Mouse (Mus musculus) midbrain, embryonic 11.5 days (tissue): ENCODE measurements around the gene Birc2. TPM values are rescaled to one million over a fixed set of nuclear protein-coding genes. Genes with fewer than 3 reads are reported as not detected.
"Not testable (repeated sequence)": the region's sequence is repeated elsewhere in the genome, so short reads cannot be mapped to it uniquely, and the experiment has no call there.

Source experiments
- ATAC-seq: fragments of 200-750 bp; cut with Nextera tagmentation; 2 replicates; pipeline ENCODE4 v1.8.0; 2017; ENCODE audit warnings: moderate TSS enrichment, moderate library complexity; ENCODE audit not compliant: low FRiP score
- DNase-seq: peaks from one replicate; pipeline ENCODE4 v3.0.0; 2015; ENCODE audit warnings: low spot score; ENCODE audit errors: missing footprints
- H3K27ac ChIP-seq: fragments of 300-500 bp; sonication (generic); 2 replicates; pipeline ENCODE4 v1.5.1; 2014; ENCODE audit warnings: low read depth, low read length
- H3K27me3 ChIP-seq: fragments of 300-500 bp; sonication (generic); 2 replicates; pipeline ENCODE4 v1.6.1; 2014; ENCODE audit warnings: mild to moderate bottlenecking, low read length, moderate library complexity, mixed read lengths; ENCODE audit not compliant: control insufficient read depth, insufficient read depth
- H3K36me3 ChIP-seq: fragments of 300-500 bp; sonication (generic); 2 replicates; pipeline ENCODE4 v1.6.1; 2014; ENCODE audit warnings: mild to moderate bottlenecking, low read length, moderate library complexity, mixed read lengths; ENCODE audit not compliant: control insufficient read depth, insufficient read depth
- H3K4me1 ChIP-seq: fragments of 300-500 bp; sonication (generic); 2 replicates; pipeline ENCODE4 v1.6.1; 2014; ENCODE audit warnings: low read length; ENCODE audit not compliant: control insufficient read depth, insufficient read depth
- H3K4me2 ChIP-seq: fragments of 300-500 bp; sonication (generic); 2 replicates; pipeline ENCODE4 v1.6.1; 2014; ENCODE audit warnings: mild to moderate bottlenecking, moderate library complexity
- H3K4me3 ChIP-seq: fragments of 300-500 bp; sonication (generic); 2 replicates; pipeline ENCODE4 v1.5.1; 2014; ENCODE audit warnings: low read depth, low read length
- H3K9ac ChIP-seq: fragments of 300-500 bp; sonication (generic); 2 replicates; pipeline ENCODE4 v1.6.1; 2014; ENCODE audit warnings: low read length
- H3K9me3 ChIP-seq: fragments of 300-500 bp; sonication (generic); 2 replicates; pipeline ENCODE4 v1.6.1; 2016; ENCODE audit warnings: low read length; ENCODE audit not compliant: control insufficient read depth
- WGBS: fragments of 180-500 bp; shearing (Covaris S2); extraction: QIAGEN DNeasy Blood & Tissue Kit; methylation state at CpG from one replicate; pipeline ENCODE4 v1.1.7; 2014; 5-methylcytosine and 5-hydroxymethylcytosine counted together
- polyA plus RNA-seq: library from polyadenylated mRNA; unstranded; fragments of >200 nt; fragmentation: Nextera tagmentation; extraction: Ambion mirVana; gene quantifications from 2 replicates; pipeline ENCODE4 v1.2.1, GENCODE M21; 2014

Birc2 gene
- polyA plus RNA-seq, 1 experiment from 2014 or later, result 42.4 TPM

GRCm38 (mm10) chr9:7870556-7871315 lies 33.9 kb upstream of the Birc2 start:
- WGBS, result 91% methylated on average over 10 of the region's 10 CpGs
- ATAC-seq, result no peak
- H3K4me1 ChIP-seq, result no peaks in the 10 kb centered on the region

GRCm38 (mm10) chr9:7868838-7869491 lies 32.1 kb upstream of the Birc2 start:
- Histone ChIP-seq H3K36me3 (no peaks in the 10 kb centered on the region), H3K4me1 (no peaks in the 10 kb centered on the region), H3K4me3 (no peak overlapping the region), H3K9me3 (no peaks in the 10 kb centered on the region), H3K9ac (no peak overlapping the region), H3K27ac (no peak overlapping the region), H3K4me2 (no peak overlapping the region), H3K27me3 (no peaks in the 10 kb centered on the region)
- WGBS, result 93% methylated on average over 4 of the region's 4 CpGs
- DNase-seq (peak; percentile 21), ATAC-seq (no peak)

More at GRCm38 (mm10) chr9:7870556-7871315, 33.9 kb upstream of the Birc2 start:
- Histone ChIP-seq H3K4me2 (no peak overlapping the region), H3K9me3 (no peaks in the 10 kb centered on the region), H3K9ac (no peak overlapping the region), H3K4me3 (no peak overlapping the region), H3K27me3 (no peaks in the 10 kb centered on the region), H3K27ac (no peak overlapping the region), H3K36me3 (no peaks in the 10 kb centered on the region)
- peak; percentile 17 for DNase-seq

- DNase-seq, result no peak
- Histone ChIP-seq H3K9ac (no peak overlapping the region), H3K4me1 (no peaks in the 10 kb centered on the region), H3K9me3 (no peaks in the 10 kb centered on the region), H3K27me3 (no peaks in the 10 kb centered on the region), H3K36me3 (no peaks in the 10 kb centered on the region), H3K4me3 (no peak overlapping the region), H3K27ac (no peak overlapping the region), H3K4me2 (no peak overlapping the region)
- no peak for ATAC-seq
- WGBS, result 100% methylated on average over 3 of the region's 3 CpGs
Observed at GRCm38 (mm10) chr9:7867981-7868380, 31.1 kb upstream of the Birc2 start.

GRCm38 (mm10) chr9:7866981-7867380 lies 30.1 kb upstream of the Birc2 start:
- not testable (repeated sequence) for H3K27me3 ChIP-seq, H3K36me3 ChIP-seq, H3K9ac ChIP-seq, ATAC-seq, DNase-seq, H3K4me2 ChIP-seq, H3K4me1 ChIP-seq, H3K9me3 ChIP-seq, H3K4me3 ChIP-seq, H3K27ac ChIP-seq
- WGBS, result 89% methylated on average over 2 of the region's 2 CpGs

GRCm38 (mm10) chr9:7860976-7861375 lies 24.1 kb upstream of the Birc2 start:
- no peaks in the 10 kb centered on the region for H3K4me1 ChIP-seq
- no peaks in the 10 kb centered on the region for H3K27me3 ChIP-seq
- H3K36me3 ChIP-seq, result no peaks in the 10 kb centered on the region
- ATAC-seq (no peak), DNase-seq (no peak)
- H3K9ac ChIP-seq, result no peak overlapping the region
- 85% methylated on average over 5 of the region's 5 CpGs for WGBS
- H3K4me2 ChIP-seq, result no peak overlapping the region
- no peak overlapping the region for H3K27ac ChIP-seq
- no peaks in the 10 kb centered on the region for H3K9me3 ChIP-seq
- H3K4me3 ChIP-seq, result no peak overlapping the region

- H3K27ac ChIP-seq, result no peak overlapping the region
- no peaks in the 10 kb centered on the region for H3K4me1 ChIP-seq
- no peak overlapping the region for H3K4me3 ChIP-seq
- H3K9ac ChIP-seq, result no peak overlapping the region
- H3K9me3 ChIP-seq, result no peaks in the 10 kb centered on the region
- ATAC-seq, result no peak
- no peak for DNase-seq
- no peak overlapping the region for H3K4me2 ChIP-seq
- H3K27me3 ChIP-seq, result no peaks in the 10 kb centered on the region
- WGBS, result 72% methylated on average over 3 of the region's 3 CpGs
- no peaks in the 10 kb centered on the region for H3K36me3 ChIP-seq
Observed at GRCm38 (mm10) chr9:7855912-7856311, 19.0 kb upstream of the Birc2 start.

GRCm38 (mm10) chr9:7855374-7855773 lies 18.5 kb upstream of the Birc2 start:
- ATAC-seq (peak; percentile 68; the same call in 1 of the 2 replicates), DNase-seq (no peak)
- H3K4me2 ChIP-seq, result no peak overlapping the region

GRCm38 (mm10) chr9:7854196-7854595 lies 17.3 kb upstream of the Birc2 start:
- H3K9me3 ChIP-seq, H3K4me2 ChIP-seq, H3K4me3 ChIP-seq, DNase-seq, H3K27me3 ChIP-seq, H3K27ac ChIP-seq, H3K9ac ChIP-seq, H3K36me3 ChIP-seq, ATAC-seq, H3K4me1 ChIP-seq: not testable (repeated sequence)
- 83% methylated on average over 14 of the region's 14 CpGs for WGBS

More at GRCm38 (mm10) chr9:7855374-7855773, 18.5 kb upstream of the Birc2 start:
- H3K4me1 ChIP-seq, result no peaks in the 10 kb centered on the region
- H3K27ac ChIP-seq, result no peak overlapping the region
- H3K27me3 ChIP-seq, result no peaks in the 10 kb centered on the region
- no peaks in the 10 kb centered on the region for H3K9me3 ChIP-seq
- WGBS, result 31% methylated on average over 1 of the region's 1 CpGs
- no peak overlapping the region for H3K9ac ChIP-seq
- H3K4me3 ChIP-seq, result no peak overlapping the region
- no peaks in the 10 kb centered on the region for H3K36me3 ChIP-seq
